Mouse (Mus musculus) spleen, embryonic (tissue): ENCODE measurements around the gene March6.

Experiments used
- CTCF ChIA-PET: fragments of 350-600 bp; sonication (Branson Sonifier 250); formaldehyde crosslinking; loops from one replicate; lab custom pipeline; 2022; lab: Charles Lee

The March6 gene

GRCm38 (mm10) chr15:31530659-31531445 is at the start of gene March6:
Gene March6 (minus strand): TSS chr15:31531053.
- CTCF ChIA-PET: interaction anchor here (0.6 kb wide), 1 partner anchor 196 kb away, joined by 16 read pairs; no protein-coding TSS in a partner anchor

GRCm38 (mm10) chr15:31576076-31576475 is 45.2 kb upstream of the March6 start:
- CTCF ChIA-PET: no interaction called here

GRCm38 (mm10) chr15:31573692-31574091 is 42.8 kb upstream of the March6 start:
- CTCF ChIA-PET: interaction anchor here (0.6 to 0.7 kb wide), 2 partner anchors 52 to 382 kb away, joined by 4 to 5 read pairs; no protein-coding TSS in a partner anchor

GRCm38 (mm10) chr15:31573287-31573686 is 42.4 kb upstream of the March6 start:
- CTCF ChIA-PET: interaction anchor here (0.6 to 0.7 kb wide), 2 partner anchors 52 to 381 kb away, joined by 4 to 5 read pairs; no protein-coding TSS in a partner anchor

- CTCF ChIA-PET: interaction anchor here (0.8 kb wide), 1 partner anchor 14 kb away, joined by 3 read pairs; no protein-coding TSS in a partner anchor
Measured at GRCm38 (mm10) chr15:31571906-31572722, 41.3 kb upstream of the March6 start.

GRCm38 (mm10) chr15:31570959-31571358 is 40.1 kb upstream of the March6 start:
- CTCF ChIA-PET: no interaction called here

GRCm38 (mm10) chr15:31569325-31570022 is 38.6 kb upstream of the March6 start:
- CTCF ChIA-PET: no interaction called here

- CTCF ChIA-PET: no interaction called here
Measured at GRCm38 (mm10) chr15:31568581-31568996, 37.7 kb upstream of the March6 start.

- CTCF ChIA-PET: interaction anchor here (0.6 kb wide), 1 partner anchor 14 kb away, joined by 10 read pairs; no protein-coding TSS in a partner anchor
Measured at GRCm38 (mm10) chr15:31567431-31567830, 36.6 kb upstream of the March6 start.

GRCm38 (mm10) chr15:31565786-31566185 is 34.9 kb upstream of the March6 start:
- CTCF ChIA-PET: no interaction called here

- CTCF ChIA-PET: no interaction called here
Measured at GRCm38 (mm10) chr15:31565184-31565583, 34.3 kb upstream of the March6 start, which contains the start of gene Cmbl. Gene Cmbl (plus strand): TSS chr15:31565389.

GRCm38 (mm10) chr15:31563577-31564546 is 33.0 kb upstream of the March6 start:
- CTCF ChIA-PET: no interaction called here

GRCm38 (mm10) chr15:31562847-31563246 is 32.0 kb upstream of the March6 start:
- CTCF ChIA-PET: no interaction called here

GRCm38 (mm10) chr15:31561976-31562375 is 31.1 kb upstream of the March6 start:
- CTCF ChIA-PET: no interaction called here

- CTCF ChIA-PET: no interaction called here
Measured at GRCm38 (mm10) chr15:31561390-31561789, 30.5 kb upstream of the March6 start.

GRCm38 (mm10) chr15:31554855-31555254 is 24.0 kb upstream of the March6 start:
- CTCF ChIA-PET: no interaction called here

- CTCF ChIA-PET: no interaction called here
Measured at GRCm38 (mm10) chr15:31550381-31550780, 19.5 kb upstream of the March6 start.

- CTCF ChIA-PET: no interaction called here
Measured at GRCm38 (mm10) chr15:31547421-31547820, 16.6 kb upstream of the March6 start.

- CTCF ChIA-PET: no interaction called here
Measured at GRCm38 (mm10) chr15:31546291-31546690, 15.4 kb upstream of the March6 start.

- CTCF ChIA-PET: no interaction called here
Measured at GRCm38 (mm10) chr15:31545058-31545457, 14.2 kb upstream of the March6 start.
